Mouse (Mus musculus) limb, embryonic 13.5 days (tissue): ENCODE measurements around the gene Foxd4. TPM values are rescaled to one million over a fixed set of nuclear protein-coding genes. Genes with fewer than 3 reads are reported as not detected.
A peak's percentile ranks its signal among the peaks of the same experiment; 100 is the strongest.

Experiments used
- ATAC-seq: fragments of 200-750 bp; cut with Nextera tagmentation; 2 replicates; pipeline ENCODE4 v1.8.0; 2017; ENCODE audit warnings: low read depth, moderate number of reproducible peaks, moderate TSS enrichment; ENCODE audit not compliant: low FRiP score
- H3K27ac ChIP-seq: fragments of 300-500 bp; sonication (generic); 2 replicates; pipeline ENCODE4 v1.5.1; 2015; ENCODE audit warnings: inconsistent platforms, mild to moderate bottlenecking, moderate library complexity
- H3K27me3 ChIP-seq: fragments of 300-500 bp; sonication (generic); 2 replicates; pipeline ENCODE4 v1.6.1; 2015; ENCODE audit warnings: mild to moderate bottlenecking, inconsistent platforms
- H3K36me3 ChIP-seq: fragments of 300-500 bp; sonication (generic); 2 replicates; pipeline ENCODE4 v1.6.1; 2015; ENCODE audit warnings: inconsistent platforms, mild to moderate bottlenecking, moderate library complexity
- H3K4me1 ChIP-seq: fragments of 300-500 bp; sonication (generic); 2 replicates; pipeline ENCODE4 v1.6.1; 2015; ENCODE audit warnings: inconsistent platforms
- H3K4me2 ChIP-seq: fragments of 300-500 bp; sonication (generic); replicated peaks from 2 replicates; pipeline ENCODE4 v1.6.1; 2015; ENCODE audit warnings: inconsistent platforms, mild to moderate bottlenecking, moderate library complexity
- H3K4me3 ChIP-seq: fragments of 300-500 bp; sonication (generic); 2 replicates; pipeline ENCODE4 v1.5.1; 2015; ENCODE audit warnings: moderate library complexity, mild to moderate bottlenecking, inconsistent platforms
- H3K9ac ChIP-seq: fragments of 300-500 bp; sonication (generic); 2 replicates; pipeline ENCODE4 v1.6.1; 2015; ENCODE audit warnings: mild to moderate bottlenecking, inconsistent platforms
- H3K9me3 ChIP-seq: fragments of 300-500 bp; sonication (generic); 2 replicates; pipeline ENCODE4 v1.6.1; 2016; ENCODE audit warnings: inconsistent platforms
- WGBS: fragments of 180-500 bp; shearing (Covaris S2); methylation state at CpG from one replicate; pipeline ENCODE4 v1.1.7; 2015; 5-methylcytosine and 5-hydroxymethylcytosine counted together
- microRNA-seq: library from miRNA; unstranded; fragments of <30 nt; microRNA quantifications from one replicate; pipeline ENCODE4, GENCODE M21; 2016
- polyA plus RNA-seq: library from polyadenylated mRNA; unstranded; fragments of >200 nt; fragmentation: Nextera tagmentation; extraction: Ambion mirVana; gene quantifications from 2 replicates; pipeline ENCODE4 v1.2.1, GENCODE M21; 2015

Foxd4 gene
- polyA plus RNA-seq, 1 experiment from 2014 or later: not detected

- WGBS: 79% methylated on average over 9 of the region's 9 CpGs
Observed at GRCm38 (mm10) chr19:24865436-24865835, 35.6 kb downstream of the Foxd4 start.

GRCm38 (mm10) chr19:24861612-24862451 lies 39.2 kb downstream of the Foxd4 start, which contains the start of gene Pgm5:
Gene Pgm5, minus strand, starts transcription at chr19:24861855.
- peak; percentile 83 for ATAC-seq
- no peaks in the 10 kb centered on the region for H3K36me3 ChIP-seq
- peak within 1 kb of the TSS; percentile 52; the same call in 1 of the 2 replicates for H3K27ac ChIP-seq
- peak within 1 kb of the TSS; percentile 56 for H3K4me3 ChIP-seq
- peaks cover 28% of the 10 kb centered on the region for H3K27me3 ChIP-seq
- H3K9ac ChIP-seq: peak within 1 kb of the TSS; percentile 71
- H3K4me1 ChIP-seq: peaks cover 11% of the 10 kb centered on the region; the same call in 1 of the 2 replicates
- peak within 1 kb of the TSS; percentile 85 for H3K4me2 ChIP-seq
- 2% methylated on average over 30 of the region's 39 CpGs for WGBS
- H3K9me3 ChIP-seq: no peaks in the 10 kb centered on the region

More at GRCm38 (mm10) chr19:24865436-24865835, 35.6 kb downstream of the Foxd4 start:
- Histone ChIP-seq H3K9ac (no peak overlapping the region), H3K27ac (no peak overlapping the region), H3K4me1 (peaks cover 21% of the 10 kb centered on the region), H3K27me3 (peaks cover 26% of the 10 kb centered on the region), H3K4me2 (no peak overlapping the region), H3K36me3 (no peaks in the 10 kb centered on the region), H3K4me3 (no peak overlapping the region), H3K9me3 (no peaks in the 10 kb centered on the region)
- ATAC-seq: no peak

- Histone ChIP-seq H3K4me2 (peak overlapping the region; percentile 85), H3K4me3 (peak overlapping the region; percentile 56), H3K27ac (peak overlapping the region; percentile 52; the same call in 1 of the 2 replicates), H3K9me3 (no peaks in the 10 kb centered on the region), H3K36me3 (no peaks in the 10 kb centered on the region), H3K9ac (peak overlapping the region; percentile 71), H3K4me1 (peaks cover 11% of the 10 kb centered on the region; the same call in 1 of the 2 replicates), H3K27me3 (peaks cover 28% of the 10 kb centered on the region)
- ATAC-seq: peak; percentile 35; the same call in 1 of the 2 replicates
- 15% methylated on average over 13 of the region's 13 CpGs for WGBS
Observed at GRCm38 (mm10) chr19:24861276-24861611, 39.8 kb downstream of the Foxd4 start.

GRCm38 (mm10) chr19:24851456-24852315 lies 49.3 kb downstream of the Foxd4 start:
- Histone ChIP-seq H3K4me1 (peaks cover 28% of the 10 kb centered on the region), H3K27ac (no peak overlapping the region), H3K4me2 (peak overlapping the region; percentile 37), H3K36me3 (no peaks in the 10 kb centered on the region), H3K4me3 (no peak overlapping the region), H3K9ac (no peak overlapping the region), H3K9me3 (no peaks in the 10 kb centered on the region), H3K27me3 (no peaks in the 10 kb centered on the region)
- WGBS: 55% methylated on average over 21 of the region's 21 CpGs
- ATAC-seq: no peak; the same call in 1 of the 2 replicates

Small RNA genes within 50 kb of the gene (microRNA-seq; reads per million reads assigned to microRNA genes)
- gene Mir3084-1: not detected

Other genes with a start within 250 kb of the Foxd4 start
- 1.8 and 1.9 TPM in 2 replicates for gene Tmem252, start 227.2 kb downstream of the Foxd4 start, polyA plus RNA-seq
- gene Pgm5, start 39.3 kb downstream of the Foxd4 start, polyA plus RNA-seq: 2.8 and 3.3 TPM in 2 replicates
- 206 and 218 TPM in 2 replicates for gene Gm10053, start 25.5 kb downstream of the Foxd4 start, polyA plus RNA-seq
- 22.9 and 23.9 TPM in 2 replicates for gene Cbwd1, start 60.4 kb upstream of the Foxd4 start, polyA plus RNA-seq
- gene Dock8, start 98.3 kb upstream of the Foxd4 start, polyA plus RNA-seq: 3.3 and 5.5 TPM in 2 replicates